Mouse (Mus musculus) gastrocnemius, postnatal 4 days (tissue): ENCODE measurements around the gene Sypl. TPM values are rescaled to one million over a fixed set of nuclear protein-coding genes. Genes with fewer than 3 reads are reported as not detected.

Experiments used
- total RNA-seq, 2 experiments: library from RNA; stranded (reverse); gene quantifications; 2 replicates each; pipeline ENCODE4 v1.2.3; 2021

The Sypl gene
- total RNA-seq, 2 experiments from 2014 or later = 109 to 112 TPM

Other genes starting within 250 kb of the Sypl start
- gene Nampt, start 134.3 kb upstream of the Sypl start, total RNA-seq = 10 to 100 TPM; 25.6 to 28.0 TPM
- gene Cdhr3, start 139.0 kb downstream of the Sypl start, total RNA-seq = 1 to 10 TPM; 4.0 to 4.9 TPM
- gene Atxn7l1, start 193.8 kb downstream of the Sypl start, total RNA-seq = 10 to 100 TPM; 28.0 to 29.2 TPM